ENCODE assay signal across 27 mouse cellular contexts in genomic region chr4:9122639-9123286, GRCm38 (mm10).
A peak's percentile ranks its signal among the peaks of the same experiment; 100 is the strongest.
DNase-seq lines count a peak whose midpoint lies in the region; ATAC-seq and TF ChIP-seq lines count a peak whose summit lies in the region.
"Had no signal": no experiment of that assay in that cellular context is flagged by ENCODE, and none has a peak within 500 bp of the region (broad histone marks: within the 10 kb centered on the region; RNA-seq: fewer than 3 reads in every experiment).

No protein-coding gene starts in this region.

- 0 out of 2 replicates have a peak, but pooled peaks have one; percentile 35 for ATAC-seq in embryonic facial prominence, embryonic 12.5 days (ENCODE audit: insufficient number of reproducible peaks, insufficient read depth, low FRiP score, low TSS enrichment)
- ATAC-seq: CD4-positive, CD25-positive, alpha-beta regulatory T cell, adult 4 months; forebrain, embryonic 13.5 days; forebrain, postnatal 0 days had no signal

- H3K9ac ChIP-seq in embryonic facial prominence, embryonic 12.5 days: no peak overlapping the region
- H3K9ac ChIP-seq: embryonic facial prominence, embryonic 13.5 days; forebrain, embryonic 13.5 days; forebrain, postnatal 0 days; heart, embryonic 15.5 days; hindbrain, embryonic 14.5 days had no signal

- no peak overlapping the region for H3K27ac ChIP-seq in embryonic facial prominence, embryonic 12.5 days
- no peak overlapping the region for H3K27ac ChIP-seq in thymus, adult 2 months (ENCODE audit: control insufficient read depth, insufficient read depth, low read length)
- H3K27ac ChIP-seq: embryonic facial prominence, embryonic 13.5 days; forebrain, embryonic 13.5 days; gastrocnemius, adult 2 months; heart, adult 2 months; heart, embryonic 15.5 days; hindbrain, embryonic 10.5 days; hindbrain, embryonic 14.5 days had no signal

- DNase-seq in cerebellum, postnatal 10 days: peak; percentile 48 to 63
- DNase-seq in cerebellum, postnatal 4 days (ENCODE audit: low spot score in 2 of 2): no peak
- DNase-seq in lung, postnatal 10 days: peak; percentile 15
- no peak for DNase-seq in lung, postnatal 14 days
- peak; percentile 53 to 55 for DNase-seq in monocyte, adult 2 months (ENCODE audit: low read depth in 1 of 2, low spot score in 2 of 2)
- no peak for DNase-seq in thymus, adult 2 months
- DNase-seq in MN1 (ENCODE audit: low spot score): no peak
- DNase-seq: adrenal gland, postnatal 10 days; B cell, adult 2 months; cerebellum, adult 11-12 months; cerebellum, adult 9-10 months; cerebellum, postnatal 36 days; embryo, embryonic 11 days; forebrain, postnatal 0 days; gastrocnemius, adult 2 months; gastrocnemius, postnatal 36 days; heart, adult 2 months; heart, postnatal 14 days had no signal

- H3K36me3 ChIP-seq in embryonic facial prominence, embryonic 12.5 days: no peaks in the 10 kb centered on the region
- no peaks in the 10 kb centered on the region for H3K36me3 ChIP-seq in thymus, adult 2 months (ENCODE audit: control insufficient read depth, insufficient read depth, low read length)
- H3K36me3 ChIP-seq: embryonic facial prominence, embryonic 13.5 days; G1E; heart, embryonic 15.5 days; hindbrain, embryonic 10.5 days had no signal

- no peak overlapping the region for H3K4me2 ChIP-seq in embryonic facial prominence, embryonic 12.5 days (replicated peaks)
- H3K4me2 ChIP-seq: embryonic facial prominence, embryonic 13.5 days; forebrain, embryonic 13.5 days; heart, embryonic 11.5 days; heart, embryonic 15.5 days; hindbrain, embryonic 14.5 days had no signal

- WGBS in embryonic facial prominence, embryonic 12.5 days: 68% methylated on average over 10 of the region's 10 CpGs
- 87% methylated on average over 10 of the region's 10 CpGs for WGBS in thymus, adult 2 months

- no peak for TF ChIP-seq POLR2A in thymus, adult 2 months (IDR thresholded peaks at IDR 0.05; ENCODE audit: control insufficient read depth, extremely low read depth, insufficient read depth, low read length, poor library complexity)

- TF ChIP-seq CTCF in thymus, adult 2 months (IDR thresholded peaks at IDR 0.05; ENCODE audit: borderline replicate concordance, control insufficient read depth, extremely low read depth, insufficient read depth, low read length, poor library complexity): no peak

- H3K4me3 ChIP-seq in embryonic facial prominence, embryonic 12.5 days: no peak overlapping the region
- no peak overlapping the region for H3K4me3 ChIP-seq in thymus, adult 2 months (ENCODE audit: control insufficient read depth, insufficient read depth, low read length)
- H3K4me3 ChIP-seq: embryonic facial prominence, embryonic 13.5 days; forebrain, embryonic 13.5 days; gastrocnemius, adult 2 months; heart, adult 2 months; heart, embryonic 15.5 days; hindbrain, embryonic 10.5 days had no signal

- 0 out of 2 replicates have a peak, but pooled peaks cover 5% of the 10 kb centered on the region for H3K27me3 ChIP-seq in embryonic facial prominence, embryonic 12.5 days
- no peaks in the 10 kb centered on the region for H3K27me3 ChIP-seq in thymus, adult 2 months (ENCODE audit: control insufficient read depth, insufficient read depth, low read length)
- H3K27me3 ChIP-seq: embryonic facial prominence, embryonic 13.5 days; forebrain, embryonic 13.5 days; heart, embryonic 15.5 days had no signal

- no peaks in the 10 kb centered on the region for H3K9me3 ChIP-seq in embryonic facial prominence, embryonic 12.5 days
- H3K9me3 ChIP-seq: embryonic facial prominence, embryonic 13.5 days; forebrain, embryonic 13.5 days; G1E; heart, embryonic 15.5 days; hindbrain, embryonic 10.5 days had no signal

- no peaks in the 10 kb centered on the region; the same call in 1 of the 2 replicates for H3K4me1 ChIP-seq in embryonic facial prominence, embryonic 12.5 days
- H3K4me1 ChIP-seq in thymus, adult 2 months (replicated peaks; ENCODE audit: control insufficient read depth, insufficient read depth, low read length): no peaks in the 10 kb centered on the region
- H3K4me1 ChIP-seq: embryonic facial prominence, embryonic 13.5 days; forebrain, embryonic 13.5 days had no signal

Comparison
In these comparisons a context has a peak if more than half of its experiments do, and no peak if none do; other contexts are left out.
1. DNase-seq: peak in cerebellum, postnatal 10 days (2 of 2), lung, postnatal 10 days (single experiment) and monocyte, adult 2 months (2 of 2); none in cerebellum, postnatal 4 days (0 of 2), lung, postnatal 14 days (single experiment), thymus, adult 2 months (single experiment) and MN1 (single experiment).